Mouse (Mus musculus): ENCODE data around the gene Snx9.
A peak's percentile ranks its signal among the peaks of the same experiment; 100 is the strongest.

Gene Snx9

GRCm38 (mm10) chr17:5841128-5841942, at the start of gene Snx9:
Snx9 (plus strand) TSS chr17:5841329.
- DNase-seq, result peak; percentile 74 to 79

GRCm38 (mm10) chr17:5792164-5792791, 48.9 kb upstream of the Snx9 start:
- no peak for DNase-seq

GRCm38 (mm10) chr17:5793593-5793992, 47.5 kb upstream of the Snx9 start:
- no peak for DNase-seq

- DNase-seq, result no peak
Measured at GRCm38 (mm10) chr17:5794276-5794675, 46.9 kb upstream of the Snx9 start.

- no peak for DNase-seq
Measured at GRCm38 (mm10) chr17:5795369-5795768, 45.8 kb upstream of the Snx9 start.

- DNase-seq, result peak; percentile 50 to 61
Measured at GRCm38 (mm10) chr17:5795878-5796277, 45.3 kb upstream of the Snx9 start.

- DNase-seq, result no peak
Measured at GRCm38 (mm10) chr17:5797124-5797760, 43.9 kb upstream of the Snx9 start.

- peak; percentile 59 to 70 for DNase-seq
Measured at GRCm38 (mm10) chr17:5798221-5798801, 42.8 kb upstream of the Snx9 start.

- no peak for DNase-seq
Measured at GRCm38 (mm10) chr17:5798900-5799299, 42.2 kb upstream of the Snx9 start.

- DNase-seq, result no peak
Measured at GRCm38 (mm10) chr17:5799396-5800021, 41.6 kb upstream of the Snx9 start.

GRCm38 (mm10) chr17:5800254-5800653, 40.9 kb upstream of the Snx9 start:
- no peak for DNase-seq

- DNase-seq, result no peak
Measured at GRCm38 (mm10) chr17:5800824-5801560, 40.1 kb upstream of the Snx9 start.

- DNase-seq, result peak; percentile 38 to 44
Measured at GRCm38 (mm10) chr17:5801761-5802655, 39.1 kb upstream of the Snx9 start.

- DNase-seq, result peak; percentile 41 to 50
Measured at GRCm38 (mm10) chr17:5802656-5802955, 38.5 kb upstream of the Snx9 start.

- DNase-seq, result peak in 1 of 2 experiments; percentile 30
Measured at GRCm38 (mm10) chr17:5803229-5804012, 37.7 kb upstream of the Snx9 start.

GRCm38 (mm10) chr17:5804370-5805150, 36.6 kb upstream of the Snx9 start:
- DNase-seq, result no peak

- DNase-seq, result no peak
Measured at GRCm38 (mm10) chr17:5805151-5805834, 35.8 kb upstream of the Snx9 start.

GRCm38 (mm10) chr17:5805935-5806334, 35.2 kb upstream of the Snx9 start:
- no peak for DNase-seq

- DNase-seq, result no peak
Measured at GRCm38 (mm10) chr17:5806823-5807222, 34.3 kb upstream of the Snx9 start.
